Mouse (Mus musculus) limb, embryonic 14.5 days (tissue): Measurements from ENCODE around the gene Pde12. TPM values are rescaled to one million over a fixed set of nuclear protein-coding genes. Genes with fewer than 3 reads are reported as not detected.

Source experiments
- ATAC-seq: fragments of 200-750 bp; cut with Nextera tagmentation; 2 replicates; pipeline ENCODE4 v1.8.0; 2017; ENCODE audit warnings: low read depth, moderate number of reproducible peaks, moderate TSS enrichment; ENCODE audit not compliant: low FRiP score
- DNase-seq: peaks from one replicate; pipeline ENCODE4 v3.0.0-alpha.2; 2015; ENCODE audit warnings: low spot score
- H3K27ac ChIP-seq: fragments of 300-500 bp; sonication (generic); replicated peaks from 2 replicates; pipeline ENCODE4 v1.5.1; 2014; ENCODE audit warnings: low read depth, mild to moderate bottlenecking, low read length, moderate library complexity, mixed read lengths
- H3K27me3 ChIP-seq: fragments of 300-500 bp; sonication (generic); 2 replicates; pipeline ENCODE4 v1.6.1; 2014; ENCODE audit warnings: low read length, mixed read lengths; ENCODE audit not compliant: control insufficient read depth, insufficient read depth
- H3K36me3 ChIP-seq: fragments of 300-500 bp; sonication (generic); 2 replicates; pipeline ENCODE4 v1.6.1; 2014; ENCODE audit warnings: mild to moderate bottlenecking, low read length, moderate library complexity, mixed read lengths; ENCODE audit not compliant: control insufficient read depth, insufficient read depth
- H3K4me1 ChIP-seq: fragments of 300-500 bp; sonication (generic); 2 replicates; pipeline ENCODE4 v1.6.1; 2014; ENCODE audit warnings: antibody characterized with exemption, low read length, mixed read lengths; ENCODE audit not compliant: control insufficient read depth, insufficient read depth
- H3K4me2 ChIP-seq: fragments of 300-500 bp; sonication (generic); replicated peaks from 2 replicates; pipeline ENCODE4 v1.6.1; 2014; ENCODE audit warnings: low read depth, mild to moderate bottlenecking, low read length, moderate library complexity; ENCODE audit not compliant: severe bottlenecking
- H3K4me3 ChIP-seq: fragments of 300-500 bp; sonication (generic); replicated peaks from 2 replicates; pipeline ENCODE4 v1.5.1; 2014; ENCODE audit warnings: low read length
- H3K9ac ChIP-seq: fragments of 300-500 bp; sonication (generic); 2 replicates; pipeline ENCODE4 v1.6.1; 2014; ENCODE audit warnings: mild to moderate bottlenecking, low read depth, low read length, moderate library complexity; ENCODE audit not compliant: severe bottlenecking
- H3K9me3 ChIP-seq: fragments of 300-500 bp; sonication (generic); 2 replicates; pipeline ENCODE4 v1.6.1; 2016; ENCODE audit warnings: low read length; ENCODE audit not compliant: control insufficient read depth
- POLR2A ChIP-seq: fragments of 200-500 bp; IDR thresholded peaks from 2 replicates; pipeline ENCODE4 v1.8.0; 2012; ENCODE audit warnings: inconsistent platforms, mild to moderate bottlenecking, moderate library complexity, borderline replicate concordance; ENCODE audit not compliant: insufficient read depth, insufficient read length; ENCODE audit errors: extremely low read depth
- WGBS: fragments of 180-500 bp; shearing (Covaris S2); extraction: QIAGEN DNeasy Blood & Tissue Kit; methylation state at CpG from one replicate; pipeline ENCODE4 v1.1.7; 2014; 5-methylcytosine and 5-hydroxymethylcytosine counted together
- microRNA-seq: library from miRNA; unstranded; fragments of <30 nt; microRNA quantifications from one replicate; pipeline ENCODE4, GENCODE M21; 2016
- polyA plus RNA-seq, 2 experiments: library from polyadenylated mRNA; depleted of rRNA in 1 of 2; stranded (reverse) in 1 of 2; unstranded in 1 of 2; fragments of >200 nt; fragmentation: Nextera tagmentation in 1 of 2; extraction: Ambion mirVana in 1 of 2; gene quantifications; 2 replicates each; pipeline versions ENCODE4 v1.2.1 to v1.2.3; 2012 to 2014

The Pde12 gene
- polyA plus RNA-seq, 2 experiments, result 5.6 to 10.2 TPM

- DNase-seq (no peak), ATAC-seq (no peak)
- Histone ChIP-seq H3K9me3 (no peaks in the 10 kb centered on the region), H3K4me2 (no peak overlapping the region), H3K4me1 (no peaks in the 10 kb centered on the region), H3K36me3 (peaks cover 80% of the 10 kb centered on the region), H3K27ac (no peak overlapping the region), H3K9ac (no peak overlapping the region), H3K27me3 (no peaks in the 10 kb centered on the region), H3K4me3 (no peak overlapping the region)
- no peak for TF ChIP-seq POLR2A
- 93% methylated on average over 5 of the region's 5 CpGs for WGBS
Measured at GRCm38 (mm10) chr14:26626605-26627140, 43.0 kb downstream of the Pde12 start.

- TF ChIP-seq POLR2A, result no peak
- Histone ChIP-seq H3K36me3 (peaks cover 85% of the 10 kb centered on the region), H3K9me3 (no peaks in the 10 kb centered on the region), H3K27ac (no peak overlapping the region), H3K9ac (no peak overlapping the region), H3K4me2 (no peak overlapping the region), H3K27me3 (no peaks in the 10 kb centered on the region), H3K4me1 (no peaks in the 10 kb centered on the region), H3K4me3 (no peak overlapping the region)
- no peak for DNase-seq
- no peak for ATAC-seq
- WGBS, result 91% methylated on average over 4 of the region's 4 CpGs
Measured at GRCm38 (mm10) chr14:26625301-26625700, 44.4 kb downstream of the Pde12 start.

DNA sequence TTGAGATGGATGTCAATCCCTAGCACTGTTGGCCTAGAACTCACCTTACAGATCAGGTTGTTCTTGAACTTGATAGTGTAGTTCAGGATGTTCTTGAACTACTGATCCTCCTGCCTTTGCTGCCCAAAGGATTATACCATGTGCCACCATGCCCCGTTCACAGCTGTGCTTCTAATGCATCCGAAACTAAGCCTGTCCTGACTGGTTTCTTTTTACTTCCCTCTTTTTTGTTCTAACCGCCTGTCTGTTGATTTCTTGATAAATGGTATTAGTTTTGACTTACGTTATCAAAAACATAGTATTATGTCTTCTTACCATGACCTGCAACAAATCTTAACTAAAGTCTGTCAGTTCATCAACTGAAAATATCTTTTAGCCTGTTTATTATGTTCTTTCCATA lies 59.0 kb downstream of the Pde12 start:
- DNase-seq (no peak), ATAC-seq (no peak)
- H3K9ac ChIP-seq, result no peak overlapping the region
- TF ChIP-seq POLR2A, result no peak
- H3K27me3 ChIP-seq, result no peaks in the 10 kb centered on the region
- no peak overlapping the region for H3K4me2 ChIP-seq
- H3K4me1 ChIP-seq, result no peaks in the 10 kb centered on the region
- H3K27ac ChIP-seq, result no peak overlapping the region
- peaks cover 75% of the 10 kb centered on the region for H3K36me3 ChIP-seq
- H3K9me3 ChIP-seq, result no peaks in the 10 kb centered on the region
- WGBS, result 94% methylated on average over 4 of the region's 4 CpGs
- H3K4me3 ChIP-seq, result no peak overlapping the region

Small RNA genes lying within 50 kb of the gene (microRNA-seq; reads per million reads assigned to microRNA genes)
- not detected for gene Mir7672

Other genes with a start within 250 kb of the Pde12 start
- gene Slmap, start 135.0 kb downstream of the Pde12 start, polyA plus RNA-seq (2012; rRNA removed), result 24.8 and 27.0 TPM in 2 replicates
- gene Slmap, start 135.0 kb downstream of the Pde12 start, polyA plus RNA-seq (2014; fragmentation: Nextera tagmentation; extraction: Ambion mirVana), result 25.4 and 26.5 TPM in 2 replicates
- 19.2 and 19.4 TPM in 2 replicates for gene Dennd6a, start 96.0 kb downstream of the Pde12 start, polyA plus RNA-seq (2012; rRNA removed)
- 28.6 and 28.7 TPM in 2 replicates for gene Dennd6a, start 96.0 kb downstream of the Pde12 start, polyA plus RNA-seq (2014; fragmentation: Nextera tagmentation; extraction: Ambion mirVana)
- gene Arf4, start 31.8 kb downstream of the Pde12 start, polyA plus RNA-seq (2012; rRNA removed), result 302 and 353 TPM in 2 replicates
- 670 and 708 TPM in 2 replicates for gene Arf4, start 31.8 kb downstream of the Pde12 start, polyA plus RNA-seq (2014; fragmentation: Nextera tagmentation; extraction: Ambion mirVana)
- 0.12 and 0.14 TPM in 2 replicates for gene Dnah12, start 23.4 kb upstream of the Pde12 start, polyA plus RNA-seq (2012; rRNA removed)
- 0.08 and 0.15 TPM in 2 replicates for gene Dnah12, start 23.4 kb upstream of the Pde12 start, polyA plus RNA-seq (2014; fragmentation: Nextera tagmentation; extraction: Ambion mirVana)
- 0.10 and 0.20 TPM in 2 replicates for gene Asb14, start 224.7 kb upstream of the Pde12 start, polyA plus RNA-seq (2012; rRNA removed)
- not detected in 2 replicates for gene Asb14, start 224.7 kb upstream of the Pde12 start, polyA plus RNA-seq (2014; fragmentation: Nextera tagmentation; extraction: Ambion mirVana)